Mouse (Mus musculus) embryonic fibroblast, embryonic 13.5 days (primary cell): ENCODE measurements around the gene Ttll3.

Experiments used
- CTCF ChIP-seq: IDR thresholded peaks from 2 replicates; pipeline ENCODE4 v1.5.1; 2011; ENCODE audit warnings: mild to moderate bottlenecking, control low read depth, low read length, moderate library complexity, borderline replicate concordance; ENCODE audit not compliant: insufficient read depth
- POLR2A ChIP-seq: IDR thresholded peaks from 2 replicates; pipeline ENCODE4 v1.6.1; 2011; ENCODE audit warnings: low read depth, mild to moderate bottlenecking, control low read depth, low read length, moderate library complexity

- no peak for TF ChIP-seq CTCF
- no peak for TF ChIP-seq POLR2A
Measured at GRCm38 (mm10) chr6:113368577-113368976, 20.5 kb upstream of the Ttll3 start.
